Mouse (Mus musculus): ENCODE results near the gene Rbm20.

- TF ChIP-seq CTCF (IDR thresholded peaks at IDR 0.05; ENCODE audit: borderline replicate concordance, insufficient read depth, low read depth, low read length) = no peak
- TF ChIP-seq POLR2A (IDR thresholded peaks at IDR 0.05; ENCODE audit: borderline replicate concordance, insufficient read depth, low read length) = peak; percentile 38; the same call in 1 of the 2 replicates
These were observed 148.0 kb downstream of the Rbm20 start for GRCm38 (mm10) chr19:53824872-53825680.
